Mouse (Mus musculus): ENCODE data around the gene Ucn2.

Ucn2 gene

GRCm38 (mm10) chr9:109009636-109010315 lies 24.0 kb downstream of the Ucn2 start:
- CTCF ChIA-PET: interaction anchor here (0.5 to 2.0 kb wide), 7 partner anchors 9 to 206 kb away, joined by 3 to 8 read pairs (median 5); no protein-coding TSS in a partner anchor

GRCm38 (mm10) chr9:109010316-109010690 lies 24.5 kb downstream of the Ucn2 start:
- ChIA-PET POLR2A (interaction anchor here in 2 of 4 experiments (0.6 to 1.7 kb wide), 11 partner anchors 9 to 822 kb away, joined by 3 to 8 read pairs (median 3); partner anchors contain the start of genes Atrip (in 2 of the 2), Nme6 (in 1 of the 2), Pfkfb4 (in 1 of the 2) and Shisa5 (in 1 of the 2)), CTCF (interaction anchor here in 3 of 4 experiments (1.0 to 2.0 kb wide), 5 partner anchors 10 to 206 kb away, joined by 3 to 8 read pairs (median 5); no protein-coding TSS in a partner anchor)

More at GRCm38 (mm10) chr9:109009636-109010315, 24.0 kb downstream of the Ucn2 start:
- POLR2A ChIA-PET: interaction anchor here in 2 of 4 experiments (0.6 to 1.7 kb wide), 12 partner anchors 9 to 823 kb away, joined by 3 to 8 read pairs (median 3); partner anchors contain the start of genes Atrip (in 2 of the 2), Nme6 (in 1 of the 2), Pfkfb4 (in 1 of the 2) and Shisa5 (in 1 of the 2)

GRCm38 (mm10) chr9:109015397-109015796 lies 29.6 kb downstream of the Ucn2 start:
- POLR2A ChIA-PET: interaction anchor here in 2 of 4 experiments (0.7 to 1.3 kb wide), 6 partner anchors 12 to 463 kb away, joined by 3 to 4 read pairs (median 4); partner anchors contain the start of genes Pfkfb4 (in 1 of the 2) and Trex1 (in 1 of the 2)

GRCm38 (mm10) chr9:109016973-109017604 lies 31.3 kb downstream of the Ucn2 start:
- ChIA-PET POLR2A (interaction anchor here in 1 of 4 experiments (0.7 kb wide), 1 partner anchor 25 kb away, joined by 3 read pairs; the partner anchor contains the start of gene Pfkfb4), CTCF (no interaction called here)

More at GRCm38 (mm10) chr9:109015397-109015796, 29.6 kb downstream of the Ucn2 start:
- CTCF ChIA-PET: interaction anchor here in 1 of 4 experiments (0.6 kb wide), 1 partner anchor 347 kb away, joined by 3 read pairs; no protein-coding TSS in a partner anchor

- ChIA-PET POLR2A (no interaction called here), CTCF (interaction anchor here in 1 of 4 experiments (0.6 kb wide), 1 partner anchor 419 kb away, joined by 3 read pairs; no protein-coding TSS in a partner anchor)
Measured at GRCm38 (mm10) chr9:109021428-109021827, 35.6 kb downstream of the Ucn2 start.

GRCm38 (mm10) chr9:109022866-109023685 lies 37.3 kb downstream of the Ucn2 start:
- POLR2A ChIA-PET: interaction anchor here in 2 of 4 experiments (0.6 to 1.1 kb wide), 3 partner anchors 15 to 198 kb away, joined by 3 to 4 read pairs (median 3); no protein-coding TSS in a partner anchor
- CTCF ChIA-PET: interaction anchor here in 2 of 4 experiments (0.6 to 0.7 kb wide), 2 partner anchors 29 to 36 kb away, joined by 3 to 4 read pairs; no protein-coding TSS in a partner anchor

- ChIA-PET POLR2A (interaction anchor here in 2 of 4 experiments (0.7 to 3.1 kb wide), 8 partner anchors 11 to 234 kb away, joined by 3 to 19 read pairs (median 4); partner anchors contain the start of genes Shisa5 (in 2 of the 2), Atrip (in 1 of the 2) and Trex1 (in 1 of the 2)), CTCF (interaction anchor here in 2 of 4 experiments (0.7 to 1.2 kb wide), 2 partner anchors 150 to 805 kb away, joined by 4 read pairs; no protein-coding TSS in a partner anchor)
Measured at GRCm38 (mm10) chr9:109027521-109027920, 41.7 kb downstream of the Ucn2 start.

- CTCF ChIA-PET: interaction anchor here in 2 of 4 experiments (0.6 to 1.4 kb wide), 2 partner anchors 19 to 60 kb away, joined by 3 to 9 read pairs; no protein-coding TSS in a partner anchor
Measured at GRCm38 (mm10) chr9:109028421-109028820, 42.6 kb downstream of the Ucn2 start.

GRCm38 (mm10) chr9:109028919-109029318 lies 43.1 kb downstream of the Ucn2 start:
- POLR2A ChIA-PET: interaction anchor here in 2 of 4 experiments (0.7 to 3.1 kb wide), 10 partner anchors 9 to 846 kb away, joined by 3 to 19 read pairs (median 4); partner anchors contain the start of genes Shisa5 (in 2 of the 2) and Atrip (in 1 of the 2)
- CTCF ChIA-PET: interaction anchor here in 1 of 4 experiments (1.4 kb wide), 1 partner anchor 59 kb away, joined by 3 read pairs; no protein-coding TSS in a partner anchor

More at GRCm38 (mm10) chr9:109028421-109028820, 42.6 kb downstream of the Ucn2 start:
- POLR2A ChIA-PET: interaction anchor here in 2 of 4 experiments (0.7 to 3.1 kb wide), 8 partner anchors 10 to 846 kb away, joined by 3 to 19 read pairs (median 4); partner anchors contain the start of genes Atrip (in 1 of the 2) and Shisa5 (in 1 of the 2)

GRCm38 (mm10) chr9:109030312-109030711 lies 44.5 kb downstream of the Ucn2 start:
- POLR2A ChIA-PET: interaction anchor here in 3 of 4 experiments (0.7 to 3.1 kb wide), 6 partner anchors 8 to 57 kb away, joined by 3 to 19 read pairs (median 4); partner anchors contain the start of genes Shisa5 (in 3 of the 3), Atrip (in 1 of the 3) and Pfkfb4 (in 1 of the 3)
- CTCF ChIA-PET: interaction anchor here in 1 of 4 experiments (0.6 kb wide), 1 partner anchor 8 kb away, joined by 7 read pairs; no protein-coding TSS in a partner anchor

- POLR2A ChIA-PET: interaction anchor here in 2 of 4 experiments (0.7 to 1.8 kb wide), 2 partner anchors 15 to 56 kb away, joined by 3 to 4 read pairs; no protein-coding TSS in a partner anchor
- CTCF ChIA-PET: no interaction called here
Measured at GRCm38 (mm10) chr9:109031001-109031400, 45.2 kb downstream of the Ucn2 start.

GRCm38 (mm10) chr9:109031686-109032085 lies 45.9 kb downstream of the Ucn2 start:
- POLR2A ChIA-PET: interaction anchor here in 1 of 4 experiments (1.8 kb wide), 1 partner anchor 16 kb away, joined by 4 read pairs; no protein-coding TSS in a partner anchor

GRCm38 (mm10) chr9:109032435-109032834 lies 46.6 kb downstream of the Ucn2 start:
- CTCF ChIA-PET: no interaction called here
- POLR2A ChIA-PET: interaction anchor here in 1 of 4 experiments (0.5 to 1.8 kb wide), 4 partner anchors 9 to 30 kb away, joined by 3 to 5 read pairs (median 4); partner anchors contain the start of gene Trex1

More at GRCm38 (mm10) chr9:109031686-109032085, 45.9 kb downstream of the Ucn2 start:
- CTCF ChIA-PET: no interaction called here
